Comparison of ENCODE assay signal across 7 mouse cellular contexts in the genomic region with DNA sequence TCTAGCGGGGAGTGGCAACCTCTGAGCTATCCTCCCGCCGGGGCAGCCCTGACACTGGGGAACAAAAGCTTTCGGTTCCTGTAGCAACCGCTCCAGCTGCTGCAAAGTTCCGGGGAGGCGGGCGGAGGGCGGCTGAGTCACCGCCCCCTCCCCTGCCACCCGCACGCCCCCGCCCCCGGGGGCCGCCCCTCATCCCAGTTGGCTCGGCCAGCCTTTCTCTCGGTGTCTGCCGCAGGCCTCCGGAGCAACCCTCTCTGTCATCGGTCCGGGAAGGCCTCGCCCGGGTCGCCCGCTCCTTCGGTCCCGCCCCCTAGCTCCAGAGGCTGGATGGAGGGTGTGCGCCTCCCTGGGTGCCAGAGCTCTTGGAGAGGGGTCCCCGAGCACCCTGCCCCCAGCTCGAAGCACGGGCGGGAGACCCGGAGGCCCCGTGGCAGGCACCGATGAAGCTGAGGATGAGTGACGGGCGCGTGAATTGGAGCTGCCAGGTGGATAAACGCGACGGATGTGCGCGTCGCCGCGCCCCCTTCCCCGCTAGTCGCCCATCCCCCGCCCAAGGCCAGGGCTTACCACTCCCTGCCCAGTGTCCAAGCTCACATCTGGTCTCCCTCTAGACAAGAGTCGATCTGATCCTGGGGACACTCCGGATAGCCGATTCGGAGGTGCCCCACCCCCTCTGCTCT. TPM values are rescaled to one million over a fixed set of nuclear protein-coding genes. Genes with fewer than 3 reads are reported as not detected.
DNase-seq lines count a peak whose midpoint lies in the region; ATAC-seq and TF ChIP-seq lines count a peak whose summit lies in the region.

No protein-coding gene starts in this region.

- no peaks in the 10 kb centered on the region for H3K79me2 ChIP-seq in myocyte (ENCODE audit: control insufficient read depth, insufficient read depth)

- H3K36me3 ChIP-seq in E14TG2a.4 (ENCODE audit: insufficient read depth, low read length) (no peaks in the 10 kb centered on the region), myocyte (ENCODE audit: control insufficient read depth, insufficient read depth) (no peaks in the 10 kb centered on the region)
- no peaks in the 10 kb centered on the region for H3K36me3 ChIP-seq in hindbrain, embryonic 11.5 days (ENCODE audit: control insufficient read depth, insufficient read depth, low read length)
- no peaks in the 10 kb centered on the region for H3K36me3 ChIP-seq in liver, embryonic 13.5 days

- H3K4me1 ChIP-seq in E14TG2a.4 (replicated peaks; ENCODE audit: low read depth, low read length), result peaks cover 57% of the 10 kb centered on the region
- H3K4me1 ChIP-seq in embryonic fibroblast, embryonic 13.5 days (ENCODE audit: control insufficient read depth, insufficient read depth, low read length), result 0 out of 2 replicates have a peak, but pooled peaks cover 4% of the 10 kb centered on the region
- H3K4me1 ChIP-seq in hindbrain, embryonic 11.5 days (replicated peaks; ENCODE audit: control insufficient read depth, insufficient read depth, low read length), result peaks cover 20% of the 10 kb centered on the region
- peaks cover 17% of the 10 kb centered on the region for H3K4me1 ChIP-seq in liver, embryonic 13.5 days (replicated peaks)

- DNase-seq in R1 (ENCODE audit: low read depth, low spot score), result peak; percentile 78
- DNase-seq in hindbrain, embryonic 11.5 days (ENCODE audit: low spot score), result peak; percentile 78
- DNase-seq in liver, embryonic 13.5 days, result no peak
- DNase-seq in thymus, postnatal 4 days, result peak; percentile 63

- H3K4me2 ChIP-seq in hindbrain, embryonic 11.5 days (replicated peaks; ENCODE audit: low read depth, low read length), result peak overlapping the region; percentile 80
- H3K4me2 ChIP-seq in liver, embryonic 13.5 days, result peak overlapping the region; percentile 65
- H3K4me2 ChIP-seq in myocyte (ENCODE audit: low read depth), result peak overlapping the region; percentile 79

- no peak for TF ChIP-seq CTCF in E14TG2a.4 (conservative IDR thresholded peaks at IDR 0.05; ENCODE audit: low read length)
- no peak for TF ChIP-seq CTCF in embryonic fibroblast, embryonic 13.5 days (IDR thresholded peaks at IDR 0.05; ENCODE audit: borderline replicate concordance, insufficient read depth, low read length)

- H3K4me3 ChIP-seq in E14TG2a.4 (replicated peaks; ENCODE audit: low read length), result peak overlapping the region; percentile 76
- H3K4me3 ChIP-seq in embryonic fibroblast, embryonic 13.5 days (ENCODE audit: insufficient read depth, low read length), result peak overlapping the region; percentile 39
- peak overlapping the region; percentile 36 for H3K4me3 ChIP-seq in hindbrain, embryonic 11.5 days (ENCODE audit: low read depth, low read length)
- H3K4me3 ChIP-seq in liver, embryonic 13.5 days (replicated peaks), result peak overlapping the region; percentile 48
- no peak overlapping the region for H3K4me3 ChIP-seq in myocyte

- ATAC-seq in hindbrain, embryonic 11.5 days (ENCODE audit: low FRiP score), result peak; percentile 50
- no peak for ATAC-seq in liver, embryonic 13.5 days (ENCODE audit: low read depth)

- H3ac ChIP-seq in myocyte (ENCODE audit: control insufficient read depth, insufficient read length), result no peak overlapping the region

- TF ChIP-seq POLR2A in embryonic fibroblast, embryonic 13.5 days (IDR thresholded peaks at IDR 0.05; ENCODE audit: low read depth, low read length), result no peak
- TF ChIP-seq POLR2A in myocyte (IDR thresholded peaks at IDR 0.05; ENCODE audit: insufficient read length, low read depth), result no peak

- no peak overlapping the region for H3K27ac ChIP-seq in embryonic fibroblast, embryonic 13.5 days (ENCODE audit: insufficient read depth, low read length)
- 0 out of 2 replicates have a peak overlapping the region, but pooled peaks have one; percentile 48 for H3K27ac ChIP-seq in hindbrain, embryonic 11.5 days (ENCODE audit: low read depth, low read length)
- no peak overlapping the region for H3K27ac ChIP-seq in liver, embryonic 13.5 days

- H3K27me3 ChIP-seq in E14TG2a.4 (ENCODE audit: insufficient read depth, low read length) (peaks cover 93% of the 10 kb centered on the region), myocyte (ENCODE audit: control insufficient read depth, insufficient read depth, insufficient read length) (peaks cover 64% of the 10 kb centered on the region)
- peaks cover 23% of the 10 kb centered on the region for H3K27me3 ChIP-seq in hindbrain, embryonic 11.5 days (ENCODE audit: control insufficient read depth, insufficient read depth, low read length)
- H3K27me3 ChIP-seq in liver, embryonic 13.5 days, result peaks cover 88% of the 10 kb centered on the region

- H3K9me3 ChIP-seq in E14TG2a.4 (ENCODE audit: low read length), result no peaks in the 10 kb centered on the region
- no peaks in the 10 kb centered on the region for H3K9me3 ChIP-seq in hindbrain, embryonic 11.5 days (ENCODE audit: control insufficient read depth, low read length)
- H3K9me3 ChIP-seq in liver, embryonic 13.5 days (replicated peaks), result no peaks in the 10 kb centered on the region

- peak overlapping the region; percentile 48 for H3K9ac ChIP-seq in hindbrain, embryonic 11.5 days (ENCODE audit: low read depth, low read length)
- no peak overlapping the region for H3K9ac ChIP-seq in liver, embryonic 13.5 days

- under 1% methylated on average over 43 of the region's 53 CpGs for WGBS in hindbrain, embryonic 11.5 days
- 1% methylated on average over 40 of the region's 53 CpGs for WGBS in liver, embryonic 13.5 days (ENCODE audit: insufficient replicate concordance)

TF ChIP-seq in myocyte, 11 proteins besides CTCF, POLR2A, EP300 and RAD21:
- TF ChIP-seq MYOD1 (IDR thresholded peaks at IDR 0.05; ENCODE audit: control insufficient read depth in 1 of 3, insufficient read length in 2 of 3, low read depth in 2 of 3), result peak in 1 of 3 experiments; percentile 15
- no peak for TF ChIP-seq REST (IDR thresholded peaks at IDR 0.05; ENCODE audit: insufficient read depth, insufficient read length)
- no peak for TF ChIP-seq USF1 (IDR thresholded peaks at IDR 0.05; ENCODE audit: low read depth)
TF ChIP-seq in myocyte: peak in this region for 1.

RNA-seq across cellular contexts. Expression of a gene that starts 3.3 kb away (rescaled TPM):
- 2.0 and 3.7 TPM in 2 replicates for polyA plus RNA-seq in embryonic fibroblast, embryonic 13.5 days (2011; ENCODE audit: insufficient read length, low read depth, missing spikeins)
- 4.5 and 6.3 TPM in 2 replicates for polyA plus RNA-seq in hindbrain, embryonic 11.5 days (2014; fragmentation: Nextera tagmentation; extraction: Ambion mirVana)
- 0.03 and 0.27 TPM in 2 replicates for polyA plus RNA-seq in liver, embryonic 13.5 days (2015; fragmentation: Nextera tagmentation; extraction: Ambion mirVana)
- polyA plus RNA-seq in myocyte (2012; fragmentation: generic; extraction: Trizol), result 0.08 TPM

RNA-seq across cellular contexts. Expression of a gene that starts 58.9 kb away (rescaled TPM):
- 0.52 TPM in 1 of 2 replicates, not detected in the other for polyA plus RNA-seq in embryonic fibroblast, embryonic 13.5 days (2011; ENCODE audit: insufficient read length, low read depth, missing spikeins)
- polyA plus RNA-seq in hindbrain, embryonic 11.5 days (2014; fragmentation: Nextera tagmentation; extraction: Ambion mirVana), result 0.08 TPM in 1 of 2 replicates, not detected in the other
- not detected in 2 replicates for polyA plus RNA-seq in liver, embryonic 13.5 days (2015; fragmentation: Nextera tagmentation; extraction: Ambion mirVana)
- not detected for polyA plus RNA-seq in myocyte (2012; fragmentation: generic; extraction: Trizol)

RNA-seq across cellular contexts. Expression of a gene that starts 59.7 kb away (rescaled TPM):
- polyA plus RNA-seq in embryonic fibroblast, embryonic 13.5 days (2011; ENCODE audit: insufficient read length, low read depth, missing spikeins), result 133 and 156 TPM in 2 replicates
- polyA plus RNA-seq in hindbrain, embryonic 11.5 days (2014; fragmentation: Nextera tagmentation; extraction: Ambion mirVana), result 5.3 and 9.9 TPM in 2 replicates
- 3.1 and 3.3 TPM in 2 replicates for polyA plus RNA-seq in liver, embryonic 13.5 days (2015; fragmentation: Nextera tagmentation; extraction: Ambion mirVana)
- polyA plus RNA-seq in myocyte (2012; fragmentation: generic; extraction: Trizol), result 13.9 TPM
